18 mouse cellular contexts compared by ENCODE assay signal in genomic region chr11:4730096-4730495, GRCm38 (mm10). TPM values are rescaled to one million over a fixed set of nuclear protein-coding genes. Genes with fewer than 3 reads are reported as not detected.
DNase-seq lines count a peak whose midpoint lies in the region; ATAC-seq lines count a peak whose summit lies in the region.
"Had no signal": no experiment of that assay in that cellular context is flagged by ENCODE, and none has a peak within 500 bp of the region (broad histone marks: within the 10 kb centered on the region; RNA-seq: fewer than 3 reads in every experiment).

No protein-coding gene starts in this region.

- H3K36me3 ChIP-seq in heart, embryonic 13.5 days, result peaks cover 23% of the 10 kb centered on the region
- H3K36me3 ChIP-seq in heart, embryonic 10.5 days, result peaks cover 18% of the 10 kb centered on the region; the same call in 1 of the 2 replicates
- no peaks in the 10 kb centered on the region for H3K36me3 ChIP-seq in neural tube, embryonic 14.5 days (ENCODE audit: control insufficient read depth, insufficient read depth, low read length)
- no peaks in the 10 kb centered on the region; the same call in 1 of the 2 replicates for H3K36me3 ChIP-seq in lung, embryonic 16.5 days (ENCODE audit: control insufficient read depth, insufficient read depth, low read length)
- no peaks in the 10 kb centered on the region for H3K36me3 ChIP-seq in stomach, embryonic 16.5 days (ENCODE audit: control insufficient read depth, insufficient read depth, low read length)

- H3K4me1 ChIP-seq in heart, embryonic 13.5 days, result peaks cover 15% of the 10 kb centered on the region
- peaks cover 25% of the 10 kb centered on the region for H3K4me1 ChIP-seq in heart, embryonic 10.5 days
- 0 out of 2 replicates have a peak, but pooled peaks cover 5% of the 10 kb centered on the region for H3K4me1 ChIP-seq in neural tube, embryonic 14.5 days (ENCODE audit: control insufficient read depth, insufficient read depth, low read length)
- H3K4me1 ChIP-seq in lung, embryonic 16.5 days (replicated peaks; ENCODE audit: control insufficient read depth, insufficient read depth, low read length), result peaks cover 12% of the 10 kb centered on the region
- H3K4me1 ChIP-seq in stomach, embryonic 16.5 days (ENCODE audit: control insufficient read depth, insufficient read depth, low read length), result peaks cover 9% of the 10 kb centered on the region; the same call in 1 of the 2 replicates

- H3K9me3 ChIP-seq in heart, embryonic 13.5 days, result no peaks in the 10 kb centered on the region
- H3K9me3 ChIP-seq in heart, embryonic 10.5 days, result no peaks in the 10 kb centered on the region
- H3K9me3 ChIP-seq in neural tube, embryonic 14.5 days (ENCODE audit: control insufficient read depth, low read length), result no peaks in the 10 kb centered on the region
- H3K9me3 ChIP-seq in lung, embryonic 16.5 days (ENCODE audit: control insufficient read depth, low read length), result no peaks in the 10 kb centered on the region
- H3K9me3 ChIP-seq in stomach, embryonic 16.5 days (replicated peaks; ENCODE audit: control insufficient read depth, low read length), result no peaks in the 10 kb centered on the region
- H3K9me3 ChIP-seq: forebrain, embryonic 15.5 days; G1E; neural tube, embryonic 12.5 days had no signal

- no peak for ATAC-seq in heart, embryonic 13.5 days (ENCODE audit: extremely low read depth, insufficient number of reproducible peaks, low FRiP score, low TSS enrichment)
- no peak for ATAC-seq in neural tube, embryonic 14.5 days (ENCODE audit: low read depth)
- peak; percentile 76 for ATAC-seq in lung, embryonic 16.5 days (ENCODE audit: low read depth)
- peak; percentile 83 for ATAC-seq in stomach, embryonic 16.5 days (ENCODE audit: insufficient read depth, low FRiP score)
- ATAC-seq: CD4-positive, CD25-positive, alpha-beta regulatory T cell, adult 4 months; forebrain, embryonic 15.5 days; liver, postnatal 0 days had no signal

- no peak overlapping the region for H3K4me3 ChIP-seq in heart, embryonic 13.5 days
- H3K4me3 ChIP-seq in heart, embryonic 10.5 days, result no peak overlapping the region
- no peak overlapping the region for H3K4me3 ChIP-seq in neural tube, embryonic 14.5 days (ENCODE audit: low read depth, low read length)
- H3K4me3 ChIP-seq in lung, embryonic 16.5 days (ENCODE audit: low read length), result no peak overlapping the region
- H3K4me3 ChIP-seq in stomach, embryonic 16.5 days (replicated peaks; ENCODE audit: low read length), result no peak overlapping the region
- H3K4me3 ChIP-seq: forebrain, embryonic 15.5 days; neural tube, embryonic 12.5 days had no signal

- 80% methylated on average over 6 of the region's 6 CpGs for WGBS in heart, embryonic 13.5 days
- WGBS in heart, embryonic 10.5 days, result 73% methylated on average over 6 of the region's 6 CpGs
- 92% methylated on average over 6 of the region's 6 CpGs for WGBS in neural tube, embryonic 14.5 days
- WGBS in lung, embryonic 16.5 days, result 56% methylated on average over 6 of the region's 6 CpGs
- WGBS in stomach, embryonic 16.5 days, result 50% methylated on average over 6 of the region's 6 CpGs

- no peak overlapping the region for H3K27ac ChIP-seq in heart, embryonic 13.5 days (replicated peaks)
- no peak overlapping the region for H3K27ac ChIP-seq in heart, embryonic 10.5 days
- no peak overlapping the region for H3K27ac ChIP-seq in neural tube, embryonic 14.5 days (ENCODE audit: low read depth, low read length)
- peak overlapping the region; percentile 52; the same call in 1 of the 2 replicates for H3K27ac ChIP-seq in lung, embryonic 16.5 days (ENCODE audit: low read length)
- H3K27ac ChIP-seq in stomach, embryonic 16.5 days (ENCODE audit: low read length), result peak overlapping the region; percentile 80
- H3K27ac ChIP-seq: forebrain, embryonic 15.5 days; kidney, postnatal 0 days; neural tube, embryonic 12.5 days had no signal

- DNase-seq in heart, embryonic 10.5 days (ENCODE audit: low spot score), result no peak
- no peak for DNase-seq in neural tube, embryonic 10.5 days (ENCODE audit: extremely low spot score, low spot score)
- no peak for DNase-seq in right cerebral cortex, postnatal 14 days
- DNase-seq in kidney, adult 9 months, result no peak
- DNase-seq: cerebellum, adult 9-10 months; embryo, embryonic 11 days; gastrocnemius, postnatal 36 days had no signal

- H3K9ac ChIP-seq in heart, embryonic 13.5 days, result 0 out of 2 replicates have a peak overlapping the region, but pooled peaks have one; percentile 33
- H3K9ac ChIP-seq in neural tube, embryonic 14.5 days (replicated peaks; ENCODE audit: low read depth, low read length), result 0 out of 2 replicates have a peak overlapping the region, but pooled peaks have one; percentile 11
- H3K9ac ChIP-seq in lung, embryonic 16.5 days (ENCODE audit: low read length), result no peak overlapping the region
- peak overlapping the region; percentile 2; the same call in 1 of the 2 replicates for H3K9ac ChIP-seq in stomach, embryonic 16.5 days (ENCODE audit: low read length)
- H3K9ac ChIP-seq: forebrain, embryonic 15.5 days; liver, postnatal 0 days; neural tube, embryonic 12.5 days had no signal

- H3K27me3 ChIP-seq in heart, embryonic 13.5 days (replicated peaks), result 0 out of 2 replicates have a peak, but pooled peaks cover 9% of the 10 kb centered on the region
- H3K27me3 ChIP-seq in heart, embryonic 10.5 days (ENCODE audit: insufficient read depth, poor library complexity, severe bottlenecking), result no peaks in the 10 kb centered on the region
- H3K27me3 ChIP-seq in neural tube, embryonic 14.5 days (ENCODE audit: control insufficient read depth, insufficient read depth, low read length), result no peaks in the 10 kb centered on the region
- H3K27me3 ChIP-seq in lung, embryonic 16.5 days (ENCODE audit: control insufficient read depth, insufficient read depth, low read depth, low read length), result no peaks in the 10 kb centered on the region
- no peaks in the 10 kb centered on the region for H3K27me3 ChIP-seq in stomach, embryonic 16.5 days (ENCODE audit: control insufficient read depth, insufficient read depth, low read length)
- H3K27me3 ChIP-seq: forebrain, embryonic 15.5 days; neural tube, embryonic 12.5 days had no signal

- H3K4me2 ChIP-seq in heart, embryonic 13.5 days, result no peak overlapping the region
- no peak overlapping the region for H3K4me2 ChIP-seq in neural tube, embryonic 14.5 days (ENCODE audit: low read depth, low read length)
- no peak overlapping the region for H3K4me2 ChIP-seq in lung, embryonic 16.5 days (ENCODE audit: low read depth, low read length)
- peak overlapping the region; percentile 11; the same call in 1 of the 2 replicates for H3K4me2 ChIP-seq in stomach, embryonic 16.5 days (ENCODE audit: low read depth, low read length)
- H3K4me2 ChIP-seq: forebrain, embryonic 15.5 days; heart, embryonic 11.5 days; neural tube, embryonic 12.5 days had no signal

RNA-seq across cellular contexts. Expression of gene Cabp7, which starts 16.5 kb away (rescaled TPM):
- polyA plus RNA-seq in heart, embryonic 13.5 days (2015; fragmentation: Nextera tagmentation; extraction: Ambion mirVana), result 0.09 TPM in 1 of 2 replicates, not detected in the other
- polyA plus RNA-seq in heart, embryonic 10.5 days (2016; fragmentation: Nextera tagmentation; extraction: Ambion mirVana), result 0.11 and 0.15 TPM in 2 replicates
- polyA plus RNA-seq in neural tube, embryonic 14.5 days (2014; fragmentation: Nextera tagmentation; extraction: Ambion mirVana), result 2.4 and 3.3 TPM in 2 replicates
- 0.14 and 0.28 TPM in 2 replicates for polyA plus RNA-seq in lung, embryonic 16.5 days (2015; fragmentation: Nextera tagmentation; extraction: Ambion mirVana)
- 0.15 and 0.27 TPM in 2 replicates for polyA plus RNA-seq in stomach, embryonic 16.5 days (2015; fragmentation: Nextera tagmentation; extraction: Ambion mirVana)
- polyA plus RNA-seq: G1E had no signal

RNA-seq across cellular contexts. Expression of gene Zmat5, which starts 25.6 kb away (rescaled TPM):
- polyA plus RNA-seq in heart, embryonic 13.5 days (2015; fragmentation: Nextera tagmentation; extraction: Ambion mirVana), result 51.2 and 57.4 TPM in 2 replicates
- polyA plus RNA-seq in heart, embryonic 10.5 days (2016; fragmentation: Nextera tagmentation; extraction: Ambion mirVana), result 63.4 and 66.7 TPM in 2 replicates
- 58.0 and 62.2 TPM in 2 replicates for polyA plus RNA-seq in neural tube, embryonic 14.5 days (2014; fragmentation: Nextera tagmentation; extraction: Ambion mirVana)
- polyA plus RNA-seq in lung, embryonic 16.5 days (2015; fragmentation: Nextera tagmentation; extraction: Ambion mirVana), result 76.5 and 80.0 TPM in 2 replicates
- 61.4 and 68.2 TPM in 2 replicates for polyA plus RNA-seq in stomach, embryonic 16.5 days (2015; fragmentation: Nextera tagmentation; extraction: Ambion mirVana)

RNA-seq across cellular contexts. Expression of gene Uqcr10, which starts 26.0 kb away (rescaled TPM):
- 1,777 and 1,970 TPM in 2 replicates for polyA plus RNA-seq in heart, embryonic 13.5 days (2015; fragmentation: Nextera tagmentation; extraction: Ambion mirVana)
- 1,046 and 1,532 TPM in 2 replicates for polyA plus RNA-seq in heart, embryonic 10.5 days (2016; fragmentation: Nextera tagmentation; extraction: Ambion mirVana)
- polyA plus RNA-seq in neural tube, embryonic 14.5 days (2014; fragmentation: Nextera tagmentation; extraction: Ambion mirVana), result 550 and 671 TPM in 2 replicates
- polyA plus RNA-seq in lung, embryonic 16.5 days (2015; fragmentation: Nextera tagmentation; extraction: Ambion mirVana), result 806 and 839 TPM in 2 replicates
- 963 and 971 TPM in 2 replicates for polyA plus RNA-seq in stomach, embryonic 16.5 days (2015; fragmentation: Nextera tagmentation; extraction: Ambion mirVana)

Comparison
In these comparisons a context has a peak if more than half of its experiments do, and no peak if none do; other contexts are left out.
1. ATAC-seq: peak in lung, embryonic 16.5 days (single experiment) and stomach, embryonic 16.5 days (single experiment); none in heart, embryonic 13.5 days (single experiment) and neural tube, embryonic 14.5 days (single experiment).
2. H3K27ac ChIP-seq: peak in lung, embryonic 16.5 days (single experiment) and stomach, embryonic 16.5 days (single experiment); none in heart, embryonic 13.5 days (single experiment), heart, embryonic 10.5 days (single experiment) and neural tube, embryonic 14.5 days (single experiment).